Mouse (Mus musculus): ENCODE results near the gene Methig1. TPM values are rescaled to one million over a fixed set of nuclear protein-coding genes. Genes with fewer than 3 reads are reported as not detected.

Methig1 gene
- total and polyA plus RNA-seq, 3 experiments: not detected

DNA sequence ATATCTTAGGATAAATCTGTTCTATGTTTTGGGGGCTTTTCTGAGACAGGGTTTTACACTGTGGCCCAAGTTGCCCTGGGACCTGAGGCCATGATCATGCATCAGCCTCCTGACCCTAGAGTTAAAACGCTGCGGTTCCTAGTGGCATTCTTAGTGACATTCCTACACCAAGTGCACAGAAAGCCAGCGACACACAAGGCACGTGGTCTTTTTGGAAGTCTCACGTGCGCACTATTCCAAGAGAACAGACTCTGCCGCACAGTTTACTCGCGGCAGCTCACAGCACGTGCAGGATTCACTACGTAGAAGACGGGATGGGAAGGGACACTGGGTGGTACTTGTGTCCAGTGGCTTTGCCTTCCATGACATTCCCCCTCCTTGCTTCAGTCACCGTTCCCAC, 62.0 kb downstream of the Methig1 start:
- peaks cover 28 to 48% of the 10 kb centered on the region in 2 experiments for H3K4me1 ChIP-seq (ENCODE audit: control insufficient read depth in 1 of 2, insufficient read depth in 2 of 2, low read length in 2 of 2)
- no peaks in the 10 kb centered on the region for H3K9me3 ChIP-seq (replicated peaks; ENCODE audit: insufficient read depth, low read length)
- H3K79me2 ChIP-seq (ENCODE audit: control insufficient read depth, insufficient read depth, low read length, poor library complexity): peaks cover 80% of the 10 kb centered on the region
- no peaks in the 10 kb centered on the region for H3K27me3 ChIP-seq (ENCODE audit: control insufficient read depth in 1 of 2, insufficient read depth in 2 of 2, low read length in 2 of 2)
- no peak overlapping the region for H3K27ac ChIP-seq (ENCODE audit: control insufficient read depth, low read depth, low read length)
- TF ChIP-seq CHD1 (IDR thresholded peaks at IDR 0.05; ENCODE audit: low read depth, low read length): no peak
- TF ChIP-seq ZC3H11A (IDR thresholded peaks at IDR 0.05; ENCODE audit: low read depth, low read length): no peak
- TF ChIP-seq TAL1 (IDR thresholded peaks at IDR 0.05; ENCODE audit: low read length): no peak
- no peak for TF ChIP-seq E2F4 (IDR thresholded peaks at IDR 0.05; ENCODE audit: borderline replicate concordance, low read depth, low read length)
- no peak for TF ChIP-seq ZKSCAN1 (IDR thresholded peaks at IDR 0.05; ENCODE audit: low read depth, low read length)
- no peak for TF ChIP-seq ZNF384 (IDR thresholded peaks at IDR 0.05; ENCODE audit: low read depth, low read length)
- TF ChIP-seq RAD21 (IDR thresholded peaks at IDR 0.05; ENCODE audit: low read depth, low read length): no peak
- H3K4me3 ChIP-seq (ENCODE audit: control insufficient read depth in 1 of 2, insufficient read depth in 1 of 2, low read depth in 2 of 2, low read length in 2 of 2): no peak overlapping the region
- no peak for DNase-seq (ENCODE audit: low read depth, low spot score)
- H3K36me3 ChIP-seq (ENCODE audit: control insufficient read depth in 1 of 2, insufficient read depth in 2 of 2, low read length in 2 of 2): peaks cover 21 to 44% of the 10 kb centered on the region in 2 experiments
- no peak overlapping the region for H3K9ac ChIP-seq (ENCODE audit: control insufficient read depth, low read depth, low read length, poor library complexity, severe bottlenecking)

- Histone ChIP-seq H3K36me3 (ENCODE audit: control insufficient read depth in 1 of 2, insufficient read depth in 2 of 2, low read length in 2 of 2) (peaks cover 15 to 50% of the 10 kb centered on the region in 2 experiments), H3K27me3 (ENCODE audit: control insufficient read depth in 1 of 2, insufficient read depth in 2 of 2, low read length in 2 of 2) (no peaks in the 10 kb centered on the region), H3K4me3 (ENCODE audit: control insufficient read depth in 1 of 2, insufficient read depth in 1 of 2, low read depth in 2 of 2, low read length in 2 of 2) (no peak overlapping the region), H3K9ac (ENCODE audit: control insufficient read depth, low read depth, low read length, poor library complexity, severe bottlenecking) (no peak overlapping the region), H3K4me1 (ENCODE audit: control insufficient read depth in 1 of 2, insufficient read depth in 2 of 2, low read length in 2 of 2) (peaks cover 30 to 54% of the 10 kb centered on the region in 2 experiments), H3K27ac (ENCODE audit: control insufficient read depth, low read depth, low read length) (no peak overlapping the region), H3K9me3 (replicated peaks; ENCODE audit: insufficient read depth, low read length) (no peaks in the 10 kb centered on the region), H3K79me2 (ENCODE audit: control insufficient read depth, insufficient read depth, low read length, poor library complexity) (peaks cover 81% of the 10 kb centered on the region)
- DNase-seq (ENCODE audit: low read depth, low spot score): peak; percentile 66
- TF ChIP-seq GATA1 (IDR thresholded peaks at IDR 0.05; ENCODE audit: low read depth, low read length): no peak
- no peak for TF ChIP-seq HCFC1 (IDR thresholded peaks at IDR 0.05; ENCODE audit: low read depth, low read length)
- TF ChIP-seq USF2 (IDR thresholded peaks at IDR 0.05; ENCODE audit: borderline replicate concordance in 1 of 2, insufficient read depth in 1 of 2, low read depth in 1 of 2, low read length in 2 of 2): no peak
- TF ChIP-seq KAT2A (conservative IDR thresholded peaks at IDR 0.05; ENCODE audit: low read depth, low read length): no peak
- TF ChIP-seq USF1 (IDR thresholded peaks at IDR 0.05; ENCODE audit: low read depth, low read length): no peak
- TF ChIP-seq TAL1 (IDR thresholded peaks at IDR 0.05; ENCODE audit: low read length): no peak
- TF ChIP-seq MAZ (IDR thresholded peaks at IDR 0.05; ENCODE audit: low read depth, low read length): no peak
- TF ChIP-seq MAFK (IDR thresholded peaks at IDR 0.05; ENCODE audit: borderline replicate concordance, low read depth, low read length): no peak
- no peak for TF ChIP-seq BHLHE40 (IDR thresholded peaks at IDR 0.05; ENCODE audit: borderline replicate concordance, low read depth, low read length)
- TF ChIP-seq MYB (IDR thresholded peaks at IDR 0.05; ENCODE audit: low read depth, low read length): no peak
- no peak for TF ChIP-seq ELF1 (IDR thresholded peaks at IDR 0.05; ENCODE audit: low read depth, low read length)
- TF ChIP-seq TCF12 (IDR thresholded peaks at IDR 0.05; ENCODE audit: low read depth, low read length): no peak
- TF ChIP-seq CTCF (IDR thresholded peaks at IDR 0.05 in 2 of 3, conservative IDR thresholded peaks at IDR 0.05 in 1 of 3; ENCODE audit: control insufficient read depth in 1 of 3, insufficient read depth in 1 of 3, low read depth in 2 of 3, low read length in 3 of 3, poor library complexity in 1 of 3, severe bottlenecking in 1 of 3): no peak
- TF ChIP-seq RAD21 (IDR thresholded peaks at IDR 0.05; ENCODE audit: low read depth, low read length): no peak
- TF ChIP-seq TBP (IDR thresholded peaks at IDR 0.05; ENCODE audit: low read depth, low read length): no peak
- TF ChIP-seq ETS1 (IDR thresholded peaks at IDR 0.05; ENCODE audit: low read depth, low read length): peak; percentile 84
- TF ChIP-seq SIN3A (IDR thresholded peaks at IDR 0.05; ENCODE audit: low read length): peak; percentile 77
- no peak for TF ChIP-seq POLR2A (IDR thresholded peaks at IDR 0.05; ENCODE audit: control insufficient read depth in 1 of 2, insufficient read depth in 1 of 2, low read depth in 1 of 2, low read length in 2 of 2, poor library complexity in 1 of 2)
- 0 out of 2 replicates have a peak, but pooled peaks have one; percentile 28 for TF ChIP-seq MXI1 (IDR thresholded peaks at IDR 0.05; ENCODE audit: low read depth, low read length)
- no peak for TF ChIP-seq UBTF (IDR thresholded peaks at IDR 0.05; ENCODE audit: borderline replicate concordance, insufficient read depth, low read depth, low read length)
- no peak for TF ChIP-seq MEF2A (IDR thresholded peaks at IDR 0.05; ENCODE audit: extremely low read depth, insufficient replicate concordance, low read depth, low read length, poor library complexity, severe bottlenecking)
- TF ChIP-seq NRF1 (IDR thresholded peaks at IDR 0.05; ENCODE audit: insufficient read depth, low read depth, low read length, poor library complexity, severe bottlenecking): no peak
- no peak for TF ChIP-seq POLR2AphosphoS5 (IDR thresholded peaks at IDR 0.05; ENCODE audit: borderline replicate concordance, low read depth, low read length)
- no peak for TF ChIP-seq ZC3H11A (IDR thresholded peaks at IDR 0.05; ENCODE audit: low read depth, low read length)
- TF ChIP-seq EP300 (IDR thresholded peaks at IDR 0.05; ENCODE audit: low read depth in 1 of 2, low read length in 2 of 2): peak in 1 of 2 experiments; percentile 22; a peak in 1 of 4 replicates
- TF ChIP-seq POLR2AphosphoS2 (IDR thresholded peaks at IDR 0.05; ENCODE audit: low read length): no peak
- peak; percentile 15; the same call in 1 of the 2 replicates for TF ChIP-seq RCOR1 (IDR thresholded peaks at IDR 0.05; ENCODE audit: low read depth, low read length)
These were observed 62.7 kb downstream of the Methig1 start for GRCm38 (mm10) chr15:100415684-100416083.
